In genomic region chr4:63186281-63186870, GRCm38 (mm10) we compare ENCODE assay signal across 9 mouse cellular contexts. TPM values are rescaled to one million over a fixed set of nuclear protein-coding genes. Genes with fewer than 3 reads are reported as not detected.
A peak's percentile ranks its signal among the peaks of the same experiment; 100 is the strongest.
DNase-seq lines count a peak whose midpoint lies in the region; ATAC-seq lines count a peak whose summit lies in the region.
"Had no signal": no experiment of that assay in that cellular context is flagged by ENCODE, and none has a peak within 500 bp of the region (broad histone marks: within the 10 kb centered on the region; RNA-seq: fewer than 3 reads in every experiment).

No protein-coding gene starts in this region.

- intact Hi-C loops in heart, postnatal 25 days (cut with DNase I): no loop called here

- no peak for DNase-seq in heart, postnatal 25 days (ENCODE audit: low spot score)
- DNase-seq in gastrocnemius, adult 18-20 months (ENCODE audit: low spot score): no peak
- DNase-seq in cerebellum, postnatal 4 days (ENCODE audit: low spot score in 2 of 2): no peak
- no peak for DNase-seq in thymus, postnatal 10 days (ENCODE audit: low spot score in 2 of 2)

- H3K36me3 ChIP-seq in heart, embryonic 14.5 days (ENCODE audit: control insufficient read depth, insufficient read depth, low read length): no peaks in the 10 kb centered on the region
- H3K36me3 ChIP-seq in hindbrain, embryonic 12.5 days: no peaks in the 10 kb centered on the region
- H3K36me3 ChIP-seq in liver, embryonic 12.5 days: no peaks in the 10 kb centered on the region
- no peaks in the 10 kb centered on the region for H3K36me3 ChIP-seq in midbrain, embryonic 16.5 days (ENCODE audit: control insufficient read depth, insufficient read depth, low read length)

- peaks cover 3% of the 10 kb centered on the region; the same call in 1 of the 2 replicates for H3K27me3 ChIP-seq in heart, embryonic 14.5 days (ENCODE audit: control insufficient read depth, insufficient read depth, low read length)
- H3K27me3 ChIP-seq in hindbrain, embryonic 12.5 days: no peaks in the 10 kb centered on the region
- no peaks in the 10 kb centered on the region for H3K27me3 ChIP-seq in liver, embryonic 12.5 days (replicated peaks)
- no peaks in the 10 kb centered on the region for H3K27me3 ChIP-seq in midbrain, embryonic 16.5 days (ENCODE audit: control insufficient read depth, insufficient read depth, low read depth, low read length)

- 30% methylated on average over 21 of the region's 21 CpGs for WGBS in heart, embryonic 14.5 days
- WGBS in hindbrain, embryonic 12.5 days: 45% methylated on average over 21 of the region's 21 CpGs
- WGBS in liver, embryonic 12.5 days (ENCODE audit: insufficient replicate concordance): 53% methylated on average over 21 of the region's 21 CpGs
- 50% methylated on average over 21 of the region's 21 CpGs for WGBS in midbrain, embryonic 16.5 days

- ATAC-seq in heart, embryonic 14.5 days (ENCODE audit: insufficient number of reproducible peaks, insufficient read depth, low FRiP score, low read depth): peak; percentile 48; the same call in 1 of the 2 replicates
- peak; percentile 49 for ATAC-seq in hindbrain, embryonic 12.5 days (ENCODE audit: low FRiP score)
- peak; percentile 48 for ATAC-seq in liver, embryonic 12.5 days
- ATAC-seq in midbrain, embryonic 16.5 days: peak; percentile 53

- H3K4me1 ChIP-seq in heart, embryonic 14.5 days (ENCODE audit: control insufficient read depth in 2 of 2, insufficient read depth in 2 of 2, low read length in 2 of 2): peaks cover 15 to 18% of the 10 kb centered on the region in 2 experiments
- H3K4me1 ChIP-seq in hindbrain, embryonic 12.5 days: peaks cover 16% of the 10 kb centered on the region; the same call in 1 of the 2 replicates
- H3K4me1 ChIP-seq in liver, embryonic 12.5 days: no peaks in the 10 kb centered on the region; the same call in 1 of the 2 replicates
- no peaks in the 10 kb centered on the region for H3K4me1 ChIP-seq in midbrain, embryonic 16.5 days (ENCODE audit: control insufficient read depth, insufficient read depth, low read length)

- H3K9me3 ChIP-seq in heart, embryonic 14.5 days (ENCODE audit: control insufficient read depth, low read length): no peaks in the 10 kb centered on the region
- no peaks in the 10 kb centered on the region for H3K9me3 ChIP-seq in hindbrain, embryonic 12.5 days (replicated peaks)
- no peaks in the 10 kb centered on the region for H3K9me3 ChIP-seq in liver, embryonic 12.5 days (replicated peaks)
- no peaks in the 10 kb centered on the region for H3K9me3 ChIP-seq in midbrain, embryonic 16.5 days (replicated peaks; ENCODE audit: control insufficient read depth, low read length, poor library complexity, severe bottlenecking)

- H3K4me3 ChIP-seq in heart, embryonic 14.5 days (ENCODE audit: control insufficient read depth in 1 of 2, insufficient read depth in 1 of 2, low read depth in 1 of 2, low read length in 2 of 2): no peak overlapping the region
- no peak overlapping the region for H3K4me3 ChIP-seq in hindbrain, embryonic 12.5 days
- H3K4me3 ChIP-seq in liver, embryonic 12.5 days: no peak overlapping the region
- no peak overlapping the region for H3K4me3 ChIP-seq in midbrain, embryonic 16.5 days (ENCODE audit: low read depth, low read length)

- H3K9ac ChIP-seq in heart, embryonic 14.5 days (ENCODE audit: low read length): peak overlapping the region; percentile 11; the same call in 1 of the 2 replicates
- no peak overlapping the region for H3K9ac ChIP-seq in hindbrain, embryonic 12.5 days
- H3K9ac ChIP-seq in liver, embryonic 12.5 days: no peak overlapping the region
- H3K9ac ChIP-seq in midbrain, embryonic 16.5 days (ENCODE audit: low read depth, low read length): no peak overlapping the region

- H3K4me2 ChIP-seq in heart, embryonic 14.5 days (ENCODE audit: low read length): peak overlapping the region; percentile 32; the same call in 1 of the 2 replicates
- no peak overlapping the region for H3K4me2 ChIP-seq in hindbrain, embryonic 12.5 days (replicated peaks)
- H3K4me2 ChIP-seq in liver, embryonic 12.5 days: peak overlapping the region; percentile 8; the same call in 1 of the 2 replicates
- no peak overlapping the region for H3K4me2 ChIP-seq in midbrain, embryonic 16.5 days (ENCODE audit: low read length)

- H3K27ac ChIP-seq in heart, embryonic 14.5 days (replicated peaks in 1 of 2; ENCODE audit: control insufficient read depth in 1 of 2, insufficient read depth in 1 of 2, low read depth in 2 of 2, low read length in 2 of 2): peak overlapping the region in 1 of 2 experiments; percentile 35; a peak in 1 of 4 replicates
- peak overlapping the region; percentile 68 for H3K27ac ChIP-seq in hindbrain, embryonic 12.5 days
- H3K27ac ChIP-seq in liver, embryonic 12.5 days: no peak overlapping the region
- no peak overlapping the region for H3K27ac ChIP-seq in midbrain, embryonic 16.5 days (ENCODE audit: low read length)

RNA-seq across cellular contexts. Expression of gene Kif12, which starts 14.4 kb away (rescaled TPM):
- polyA plus RNA-seq in heart, embryonic 14.5 days (2014; fragmentation: Nextera tagmentation; extraction: Ambion mirVana): 0.11 and 0.23 TPM in 2 replicates
- total RNA-seq in heart, postnatal 25 days (2021): not detected
- polyA plus RNA-seq in hindbrain, embryonic 12.5 days (2016; fragmentation: Nextera tagmentation; extraction: Ambion mirVana): 0.27 TPM in 1 of 2 replicates, not detected in the other
- 7.1 and 7.2 TPM in 2 replicates for polyA plus RNA-seq in liver, embryonic 12.5 days (2016; fragmentation: Nextera tagmentation; extraction: Ambion mirVana)
- polyA plus RNA-seq in midbrain, embryonic 16.5 days (2015; fragmentation: Nextera tagmentation; extraction: Ambion mirVana): 0.06 and 0.09 TPM in 2 replicates
- not detected for total RNA-seq in gastrocnemius, adult 18-20 months (2021)
- total RNA-seq: left cerebral cortex, postnatal 14 days had no signal

RNA-seq across cellular contexts. Expression of gene Col27a1, which starts 27.4 kb away (rescaled TPM):
- polyA plus RNA-seq in heart, embryonic 14.5 days (2014; fragmentation: Nextera tagmentation; extraction: Ambion mirVana): 3.0 and 4.2 TPM in 2 replicates
- total RNA-seq in heart, postnatal 25 days (2021): 1 to 10 TPM; 1.3 to 1.7 TPM
- polyA plus RNA-seq in hindbrain, embryonic 12.5 days (2016; fragmentation: Nextera tagmentation; extraction: Ambion mirVana): 10.5 and 11.5 TPM in 2 replicates
- 2.3 and 2.7 TPM in 2 replicates for polyA plus RNA-seq in liver, embryonic 12.5 days (2016; fragmentation: Nextera tagmentation; extraction: Ambion mirVana)
- 1.6 TPM in 2 replicates for polyA plus RNA-seq in midbrain, embryonic 16.5 days (2015; fragmentation: Nextera tagmentation; extraction: Ambion mirVana)
- total RNA-seq in gastrocnemius, adult 18-20 months (2021): under 1 TPM; 0.46 to 0.47 TPM

RNA-seq across cellular contexts. Expression of gene Ambp, which starts 31.8 kb away (rescaled TPM):
- 0.16 TPM in 1 of 2 replicates, not detected in the other for polyA plus RNA-seq in heart, embryonic 14.5 days (2014; fragmentation: Nextera tagmentation; extraction: Ambion mirVana)
- not detected for total RNA-seq in heart, postnatal 25 days (2021)
- polyA plus RNA-seq in hindbrain, embryonic 12.5 days (2016; fragmentation: Nextera tagmentation; extraction: Ambion mirVana): not detected in 2 replicates
- 586 and 615 TPM in 2 replicates for polyA plus RNA-seq in liver, embryonic 12.5 days (2016; fragmentation: Nextera tagmentation; extraction: Ambion mirVana)
- polyA plus RNA-seq in midbrain, embryonic 16.5 days (2015; fragmentation: Nextera tagmentation; extraction: Ambion mirVana): not detected in 2 replicates
- 1 to 10 TPM in 1 of 2 experiments, not detected in 1; 1.1 TPM for total RNA-seq in gastrocnemius, adult 18-20 months (2021)
- total RNA-seq: left cerebral cortex, postnatal 14 days had no signal

Comparison
In these comparisons a context has a peak if more than half of its experiments do, and no peak if none do; other contexts are left out.
1. H3K4me2 ChIP-seq: peak in heart, embryonic 14.5 days (single experiment) and liver, embryonic 12.5 days (single experiment); none in hindbrain, embryonic 12.5 days (single experiment) and midbrain, embryonic 16.5 days (single experiment).
2. RNA of gene Ambp, which starts 31.8 kb away (polyA plus RNA-seq): 586 to 615 TPM in liver, embryonic 12.5 days; not detected in hindbrain, embryonic 12.5 days, not detected in midbrain, embryonic 16.5 days and 0.16 TPM in heart, embryonic 14.5 days; every median in the first group is over 100 times any median in the second.
3. Peak in every context shown above with its lines, with median percentiles within 50 percentile points of each other: ATAC-seq.